Mouse (Mus musculus) right cerebral cortex, postnatal 10 days (tissue): ENCODE measurements around the gene Wwtr1.
A peak's percentile ranks its signal among the peaks of the same experiment; 100 is the strongest.

Experiments
- DNase-seq, 2 experiments: peaks; one replicate each; pipeline ENCODE4 v3.0.0; 2021; ENCODE audit warnings: low spot score in 2 of 2

The Wwtr1 gene

DNA sequence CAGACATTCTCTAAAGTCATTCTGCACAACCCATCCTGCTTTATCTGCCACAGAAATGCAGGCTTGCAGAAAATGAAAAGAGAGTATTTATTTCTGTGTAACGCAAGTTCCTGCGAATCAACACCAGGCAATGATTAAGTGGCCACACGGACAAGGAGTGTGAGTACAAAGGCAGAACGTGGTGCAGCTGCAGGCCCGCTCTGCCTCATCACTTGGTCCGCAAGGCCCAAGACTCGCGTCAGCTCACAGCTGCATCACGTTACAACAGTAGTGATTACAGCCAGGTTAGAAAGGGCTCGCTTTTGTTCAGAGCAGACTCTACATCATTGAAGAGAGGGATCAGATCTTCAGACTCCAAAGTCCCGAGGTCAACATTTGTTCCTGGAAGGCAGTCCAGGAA, 117.1 kb downstream of the Wwtr1 start:
- no peak for DNase-seq

- peak; percentile 83 to 87 for DNase-seq
Measured at GRCm38 (mm10) chr3:57448445-57448844, 127.3 kb downstream of the Wwtr1 start.

DNA sequence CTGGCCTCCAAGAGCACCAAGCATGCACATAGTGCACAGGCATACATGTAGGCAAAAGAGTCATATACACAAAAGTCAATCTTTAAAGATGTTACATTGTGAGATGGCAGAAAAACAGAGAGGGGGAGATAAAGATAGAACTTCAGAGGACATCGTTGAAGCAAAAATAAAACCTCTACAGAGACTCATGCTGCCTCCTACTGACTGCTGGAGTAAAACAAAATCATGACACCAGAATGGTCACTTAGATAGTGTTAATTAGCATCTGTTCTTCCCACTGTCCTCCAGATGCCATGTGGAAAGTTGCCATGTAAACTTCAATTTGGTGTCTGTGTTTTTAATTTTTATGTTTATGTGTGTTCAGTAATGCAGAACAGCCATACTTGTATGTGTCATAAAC, 127.8 kb downstream of the Wwtr1 start:
- DNase-seq = no peak

DNA sequence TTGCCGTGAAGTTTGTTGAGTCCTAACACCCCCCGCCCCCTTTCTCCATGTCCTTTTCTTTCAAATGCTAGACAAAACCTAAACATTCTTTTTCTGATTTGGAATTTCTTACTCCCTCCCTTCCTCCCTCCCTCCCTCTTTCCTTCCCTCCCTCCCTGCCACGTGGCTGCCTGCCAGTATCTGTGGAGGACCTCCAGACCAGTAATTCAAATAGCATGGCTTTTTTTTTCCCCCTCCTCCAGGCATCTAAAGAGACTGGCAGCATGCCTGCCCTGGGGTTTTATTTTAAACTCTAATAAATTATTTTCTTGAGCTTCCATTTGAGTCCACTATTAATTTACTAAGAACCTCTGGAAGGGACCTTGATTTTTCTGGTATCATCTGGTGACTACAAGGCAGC, 130.0 kb downstream of the Wwtr1 start:
- peak in 1 of 2 experiments; percentile 36 for DNase-seq

GRCm38 (mm10) chr3:57440956-57441355, 134.8 kb downstream of the Wwtr1 start:
- no peak for DNase-seq

GRCm38 (mm10) chr3:57435364-57435763, 140.3 kb downstream of the Wwtr1 start:
- DNase-seq = no peak

GRCm38 (mm10) chr3:57431706-57432105, 144.0 kb downstream of the Wwtr1 start:
- no peak for DNase-seq

DNA sequence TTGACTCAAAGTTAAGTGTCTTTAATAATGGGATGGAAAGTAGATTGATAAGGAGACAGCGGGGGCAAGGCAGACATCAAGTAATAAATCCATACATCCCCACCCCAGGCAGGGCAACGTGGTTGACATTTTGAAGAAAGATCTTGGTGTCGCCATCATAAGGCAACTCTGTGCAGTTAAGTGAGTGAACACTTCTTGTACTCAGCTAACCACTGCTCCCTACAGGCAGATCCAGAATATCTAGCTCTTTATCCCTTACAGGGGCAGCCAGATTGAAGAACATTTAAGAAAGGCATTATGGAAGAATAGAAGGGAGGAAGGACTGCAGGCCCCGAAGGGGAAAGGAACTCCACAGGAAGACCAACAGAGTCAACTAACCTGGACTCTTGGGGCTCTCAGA, 146.2 kb downstream of the Wwtr1 start:
- DNase-seq = no peak

GRCm38 (mm10) chr3:57428682-57429464, 146.8 kb downstream of the Wwtr1 start:
- DNase-seq = no peak

DNA sequence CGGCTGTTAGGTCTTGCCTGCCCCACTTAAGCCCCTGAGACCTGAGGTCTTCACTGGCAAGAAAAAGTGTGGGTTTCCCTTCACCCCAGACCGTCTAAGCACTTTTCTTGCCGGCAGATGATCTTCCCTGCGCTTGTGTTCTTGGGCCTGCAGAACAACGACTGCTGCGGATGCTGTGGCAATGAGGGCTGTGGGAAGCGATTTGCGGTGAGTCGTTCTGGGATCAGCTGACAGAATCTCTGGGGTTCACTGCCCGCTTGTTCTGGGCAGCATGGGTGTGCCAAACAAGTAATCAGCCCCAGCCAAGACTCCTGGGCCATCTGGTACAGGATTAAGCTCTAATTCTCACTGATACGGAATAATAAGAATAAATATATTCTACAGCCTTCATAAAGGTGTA, 149.4 kb downstream of the Wwtr1 start:
- DNase-seq = no peak

GRCm38 (mm10) chr3:57425089-57425730, 150.5 kb downstream of the Wwtr1 start, which contains the start of gene Tm4sf4:
Tm4sf4 (plus strand) TSS chr3:57425314.
- DNase-seq = no peak

GRCm38 (mm10) chr3:57420660-57421059, 155.1 kb downstream of the Wwtr1 start:
- no peak for DNase-seq

GRCm38 (mm10) chr3:57420233-57420632, 155.5 kb downstream of the Wwtr1 start:
- no peak for DNase-seq

GRCm38 (mm10) chr3:57411535-57411934, 164.2 kb downstream of the Wwtr1 start:
- no peak for DNase-seq
